Mouse (Mus musculus): ENCODE results near the gene Ttc9b.

GRCm38 (mm10) chr7:27610370-27610769, 43.3 kb upstream of the Ttc9b start:
- no peak for TF ChIP-seq POLR2A (IDR thresholded peaks at IDR 0.05; ENCODE audit: low read depth, low read length)
- no peak for TF ChIP-seq CTCF (IDR thresholded peaks at IDR 0.05; ENCODE audit: extremely low read depth, insufficient read length, insufficient replicate concordance, low read depth, low read length)

All from small intestine, adult 2 months (tissue).